Mouse (Mus musculus) bone marrow, adult 2 months (tissue): ENCODE data around the gene Tomm40l.

Source experiments
- CTCF ChIP-seq: fragments of 200-500 bp; IDR thresholded peaks from 2 replicates; pipeline ENCODE4 v1.5.1; 2011; ENCODE audit warnings: low read length, control low read depth; ENCODE audit not compliant: control insufficient read depth, insufficient read depth
- POLR2A ChIP-seq: fragments of 200-500 bp; IDR thresholded peaks from 2 replicates; pipeline ENCODE4 v1.6.1; 2011; ENCODE audit warnings: low read depth, mild to moderate bottlenecking, control low read depth, low read length, borderline replicate concordance; ENCODE audit not compliant: control insufficient read depth

DNA sequence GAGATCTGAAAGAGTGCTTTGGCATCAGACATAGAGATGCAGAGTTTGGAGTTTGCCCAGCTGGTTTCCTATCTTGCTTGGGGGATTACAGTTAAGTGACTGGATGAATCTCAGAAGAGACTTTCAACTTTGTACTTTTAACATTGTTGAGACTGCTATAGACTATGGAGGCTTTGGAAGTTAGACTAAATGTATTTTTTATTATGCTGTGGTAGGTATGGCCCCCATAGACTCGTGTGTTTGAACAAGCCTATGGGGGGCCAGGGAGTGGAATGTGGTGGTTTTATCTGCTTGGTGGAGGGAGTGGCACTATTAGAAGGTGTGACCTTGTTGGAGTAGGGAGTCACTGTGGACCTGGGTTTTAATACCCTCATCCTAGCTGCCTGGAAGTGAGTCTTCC lies 22.8 kb downstream of the Tomm40l start:
- TF ChIP-seq CTCF (no peak), POLR2A (no peak)
